Mouse (Mus musculus) left cerebral cortex, adult 8-10 months (tissue): ENCODE data around the gene Slc38a9. TPM values are rescaled to one million over a fixed set of nuclear protein-coding genes. Genes with fewer than 3 reads are reported as not detected.

Source experiments
- DNase-seq, 2 experiments: peaks; one replicate each; pipeline ENCODE4 v3.0.0; 2022; ENCODE audit warnings: low spot score in 2 of 2
- total RNA-seq, 4 experiments: library from RNA; stranded (reverse); gene quantifications; 2 replicates each; pipeline ENCODE4 v1.2.4; 2022

Gene Slc38a9
- total RNA-seq, 4 experiments from 2014 or later = 21.0 to 30.3 (median 26.1) TPM

DNA sequence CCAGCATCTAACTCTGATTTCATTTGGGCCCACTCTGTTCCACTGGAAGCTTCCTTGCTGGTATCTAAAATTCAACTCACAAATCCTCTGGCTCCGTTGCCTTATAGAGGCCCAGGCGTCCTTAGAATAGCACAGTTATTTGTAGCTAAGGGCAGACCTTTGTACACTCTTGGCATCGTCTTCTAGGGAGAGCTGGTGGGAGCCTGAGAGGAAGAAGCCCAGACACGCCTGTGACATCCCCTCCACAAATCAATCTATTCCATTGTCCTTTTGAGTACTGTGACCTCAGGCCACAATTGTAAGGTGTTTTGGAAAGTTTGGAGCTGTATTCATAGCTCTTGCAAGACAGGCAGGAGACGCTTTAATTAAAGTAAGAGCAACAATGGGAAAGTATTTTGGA, 104.0 kb downstream of the Slc38a9 start:
- no peak for DNase-seq

DNA sequence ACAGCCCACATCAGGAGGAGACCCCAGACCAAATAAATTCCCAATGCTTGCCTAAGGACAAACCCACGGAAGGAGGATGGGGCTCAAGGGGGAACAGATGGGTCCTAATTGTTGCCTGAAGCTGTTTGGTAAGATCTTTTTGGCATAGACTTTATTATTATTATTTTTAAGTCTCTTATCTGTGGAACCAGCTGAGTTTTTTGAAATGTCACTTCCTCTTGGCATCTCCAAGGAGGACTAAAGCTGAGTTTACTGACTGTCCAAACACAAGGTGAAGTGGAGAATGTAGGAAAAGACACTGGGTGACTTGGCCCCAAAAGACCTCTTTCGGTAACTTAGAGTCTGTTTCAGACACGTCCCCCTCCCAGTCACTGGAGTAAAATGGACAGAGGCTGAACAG, 105.1 kb downstream of the Slc38a9 start:
- DNase-seq = no peak

DNA sequence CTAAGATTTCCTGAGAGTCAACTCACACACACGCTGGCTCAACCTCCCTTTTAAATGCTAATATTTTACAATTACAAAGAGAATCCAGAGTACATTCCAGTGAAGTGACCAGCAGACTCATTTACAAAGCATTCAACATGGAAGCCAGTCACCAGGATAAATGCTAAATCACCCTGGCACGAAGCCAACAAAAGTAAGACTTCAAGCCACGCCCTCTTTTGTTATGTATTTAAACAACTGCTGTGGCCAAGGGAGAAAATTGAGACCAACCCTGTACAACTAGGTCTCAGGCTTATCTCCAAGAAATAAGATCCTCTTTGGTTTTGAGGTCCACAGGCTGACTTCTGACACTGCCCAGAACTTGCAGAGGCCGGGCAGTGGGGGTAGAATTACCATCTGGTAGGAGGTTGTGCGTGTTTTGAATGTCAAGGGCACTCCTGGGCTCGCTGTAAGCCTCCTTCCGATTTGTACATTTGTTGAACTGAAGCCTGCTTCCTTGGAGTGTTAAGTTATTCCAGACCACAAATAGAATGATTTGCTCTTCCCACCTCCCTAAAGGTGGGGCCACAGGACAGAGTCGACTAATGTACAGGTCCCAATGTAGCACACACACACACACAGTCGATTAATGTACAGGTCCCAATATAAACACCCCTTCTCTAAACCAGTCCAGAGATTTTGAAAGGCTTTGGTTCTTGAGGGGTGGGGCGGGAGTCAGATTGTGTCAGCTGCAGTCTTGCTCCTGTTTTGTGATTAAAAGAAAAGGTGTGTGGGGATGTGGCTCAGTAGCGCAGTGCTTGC, 110.2 kb downstream of the Slc38a9 start:
- no peak for DNase-seq

DNA sequence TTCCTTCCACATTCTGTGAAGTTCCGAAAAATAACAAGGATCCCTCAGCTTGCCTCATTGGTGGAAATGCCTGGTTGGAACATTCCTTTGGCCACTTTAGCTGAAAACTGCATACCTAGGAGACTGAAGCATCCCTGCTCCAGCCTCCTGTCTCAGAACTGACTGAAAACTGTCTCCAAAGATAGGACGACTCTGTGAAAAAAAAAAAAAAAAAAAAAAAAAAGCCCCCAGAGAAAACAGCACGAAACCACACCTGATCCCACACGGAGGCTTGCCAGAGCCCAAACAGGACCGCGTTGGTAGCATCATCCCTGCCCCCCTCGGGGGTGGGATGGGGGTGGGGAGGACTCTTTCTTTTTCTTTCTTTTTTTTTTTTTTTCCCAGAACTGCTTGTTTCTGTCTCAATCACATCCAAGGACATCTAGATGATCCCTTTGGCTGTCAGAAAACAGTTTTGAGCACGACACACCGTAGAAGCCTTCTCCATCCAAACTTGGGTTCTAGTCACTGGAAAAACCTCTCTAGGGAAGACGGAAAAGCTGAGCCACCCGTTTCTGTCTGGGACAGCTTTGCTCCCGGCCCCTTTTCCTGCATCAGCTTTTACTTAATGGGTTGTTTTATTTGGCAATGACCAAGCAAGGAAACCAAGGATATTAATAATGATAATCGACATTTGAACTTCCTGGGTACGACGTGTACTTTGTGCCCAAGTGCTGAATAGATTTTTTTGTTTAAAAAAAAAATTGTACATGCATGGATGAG, 111.1 kb downstream of the Slc38a9 start:
- no peak for DNase-seq

DNA sequence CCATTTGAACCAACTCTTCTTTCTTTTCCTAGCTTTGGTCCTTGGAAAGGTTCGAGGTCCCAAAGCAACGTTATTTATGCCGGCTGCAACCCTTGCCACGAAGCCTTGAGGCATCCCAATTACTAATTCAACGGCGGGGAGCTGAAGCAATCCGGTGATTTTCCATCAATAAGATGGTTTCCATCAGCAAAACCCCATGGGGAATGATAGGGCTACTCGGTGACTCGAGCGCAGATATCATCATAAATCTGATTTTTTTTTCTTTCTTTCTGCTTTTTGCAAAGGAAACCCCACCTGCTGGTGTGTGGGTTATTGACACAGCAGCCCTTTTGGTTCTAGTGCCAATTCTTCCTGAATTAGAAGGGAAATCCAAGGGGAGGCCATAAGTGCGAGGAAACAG, 111.7 kb downstream of the Slc38a9 start:
- no peak for DNase-seq

DNA sequence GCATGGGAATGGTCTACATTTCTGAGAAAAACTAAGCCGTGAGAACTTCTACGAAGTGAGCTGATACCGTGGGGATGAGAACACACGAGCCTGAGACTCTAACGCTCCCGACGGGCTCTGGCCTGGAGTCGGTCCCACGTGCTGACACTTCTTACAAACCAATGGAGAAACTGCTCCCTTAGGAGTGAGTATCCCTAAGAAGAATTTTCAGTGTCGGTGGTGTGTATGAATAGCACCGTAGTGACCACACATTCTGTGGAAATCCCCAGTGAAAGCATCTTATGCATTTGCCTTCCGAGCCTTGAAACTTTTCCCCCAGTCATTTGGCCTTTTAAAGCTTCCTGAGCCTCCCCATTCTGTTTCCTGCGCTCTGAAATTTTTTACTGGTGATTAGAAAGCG, 112.3 kb downstream of the Slc38a9 start:
- no peak for DNase-seq

DNA sequence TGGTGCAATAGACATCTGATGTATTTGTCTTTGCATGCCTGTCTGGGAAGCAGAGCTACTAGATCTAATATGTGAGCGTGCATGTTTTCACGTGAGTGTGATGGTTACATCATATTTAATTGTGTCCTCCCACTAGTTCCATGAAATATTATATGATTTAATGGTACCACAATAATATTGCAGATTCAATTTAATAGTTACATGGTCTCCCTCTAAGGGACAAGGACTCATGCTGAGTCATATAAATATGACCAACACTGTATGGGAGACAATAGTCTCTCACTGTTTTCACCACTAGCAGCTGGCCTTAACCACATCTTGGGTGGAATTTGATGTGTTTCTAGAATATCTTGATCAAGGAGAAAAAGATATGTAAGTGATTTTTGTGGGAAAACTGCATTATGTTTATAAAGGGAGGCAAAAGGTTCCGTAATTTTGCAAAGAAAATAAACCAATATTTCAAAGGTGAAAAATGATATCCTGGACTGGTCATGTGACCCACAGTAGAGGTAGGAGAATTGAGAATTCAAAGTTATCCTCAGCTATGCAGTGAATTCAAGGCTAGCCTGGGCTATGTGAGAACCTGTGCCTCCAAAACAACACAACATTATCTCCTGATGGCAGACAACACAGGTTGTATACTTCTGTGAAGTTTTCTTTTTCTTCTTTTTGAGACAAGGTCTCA, 113.6 kb downstream of the Slc38a9 start:
- DNase-seq = no peak

DNA sequence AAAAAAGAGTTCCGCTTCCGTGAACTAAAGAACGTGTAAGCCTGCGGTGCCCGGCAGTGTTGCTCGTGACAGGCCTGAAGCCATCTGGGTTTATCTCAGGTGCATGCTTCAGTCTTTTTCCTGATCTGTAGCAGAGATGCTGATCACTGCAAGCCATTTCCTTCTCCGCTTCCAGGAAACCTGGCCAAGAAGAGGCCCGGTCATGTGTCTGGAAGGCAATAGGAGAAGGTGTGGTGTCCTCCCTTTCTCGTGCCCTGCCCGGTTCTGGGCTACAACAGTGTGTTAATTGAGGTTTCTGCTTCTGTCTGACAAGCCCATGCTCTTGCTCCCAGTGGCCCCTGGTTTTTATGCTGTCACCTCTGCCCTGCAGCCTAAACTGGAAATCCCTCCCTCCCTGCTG, 115.3 kb downstream of the Slc38a9 start:
- DNase-seq = no peak

DNA sequence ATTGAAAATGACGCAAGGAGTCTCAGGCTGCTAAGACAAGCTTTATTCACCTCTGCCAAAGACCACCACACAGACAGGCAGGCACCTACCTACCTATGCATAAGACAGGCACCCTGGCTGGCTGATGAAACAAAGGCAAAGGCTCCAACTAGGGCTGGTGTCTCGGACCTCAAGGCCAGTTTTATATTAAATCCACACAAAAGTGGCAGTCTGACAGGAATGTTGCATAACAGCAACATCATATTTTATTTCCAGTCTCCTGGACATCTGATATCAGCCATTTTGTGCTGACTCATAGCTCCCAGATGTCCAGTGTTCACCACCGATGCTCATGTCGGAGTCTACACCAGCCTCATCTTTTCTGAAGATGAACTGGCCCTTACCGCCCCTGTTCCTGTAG, 117.9 kb downstream of the Slc38a9 start:
- DNase-seq = no peak

DNA sequence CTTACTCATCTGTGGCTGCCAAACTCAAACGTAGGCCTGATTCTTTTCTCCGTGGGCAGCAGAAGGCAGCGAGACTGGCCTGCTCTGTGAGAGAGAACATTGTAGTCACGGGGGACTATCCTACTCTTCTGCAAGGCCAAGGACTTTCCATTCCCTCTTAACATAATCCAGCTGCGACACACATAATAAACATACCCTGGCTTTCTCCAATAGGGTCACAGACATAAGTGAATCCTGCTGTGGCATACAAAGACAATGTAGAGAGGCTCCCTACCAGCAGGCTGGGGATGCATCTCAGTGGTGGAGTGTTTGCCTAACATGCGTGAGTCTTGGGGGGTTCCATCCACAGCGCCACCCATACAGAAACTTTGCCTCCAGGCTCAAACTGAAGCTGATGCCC, 124.8 kb downstream of the Slc38a9 start:
- DNase-seq = no peak

DNA sequence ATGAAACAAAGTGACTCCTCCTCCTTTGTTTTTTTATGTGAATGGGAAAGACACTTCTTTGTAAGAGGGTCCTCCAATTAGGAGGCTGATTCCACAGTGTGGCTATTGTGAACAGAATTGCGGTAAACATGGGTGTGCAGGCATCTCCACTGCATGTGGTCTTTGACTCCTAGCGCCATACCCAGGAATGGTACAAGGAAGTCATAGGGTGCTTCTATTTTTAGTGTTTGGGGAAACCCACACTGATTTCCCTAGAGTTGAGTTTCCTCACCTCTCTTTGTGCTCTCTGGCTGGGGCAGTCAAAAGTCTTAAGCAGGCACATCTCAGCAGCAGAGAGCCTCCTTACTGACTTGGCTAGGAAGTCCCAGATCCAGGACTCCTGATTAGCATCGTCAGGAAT, 125.6 kb downstream of the Slc38a9 start:
- DNase-seq = no peak

DNA sequence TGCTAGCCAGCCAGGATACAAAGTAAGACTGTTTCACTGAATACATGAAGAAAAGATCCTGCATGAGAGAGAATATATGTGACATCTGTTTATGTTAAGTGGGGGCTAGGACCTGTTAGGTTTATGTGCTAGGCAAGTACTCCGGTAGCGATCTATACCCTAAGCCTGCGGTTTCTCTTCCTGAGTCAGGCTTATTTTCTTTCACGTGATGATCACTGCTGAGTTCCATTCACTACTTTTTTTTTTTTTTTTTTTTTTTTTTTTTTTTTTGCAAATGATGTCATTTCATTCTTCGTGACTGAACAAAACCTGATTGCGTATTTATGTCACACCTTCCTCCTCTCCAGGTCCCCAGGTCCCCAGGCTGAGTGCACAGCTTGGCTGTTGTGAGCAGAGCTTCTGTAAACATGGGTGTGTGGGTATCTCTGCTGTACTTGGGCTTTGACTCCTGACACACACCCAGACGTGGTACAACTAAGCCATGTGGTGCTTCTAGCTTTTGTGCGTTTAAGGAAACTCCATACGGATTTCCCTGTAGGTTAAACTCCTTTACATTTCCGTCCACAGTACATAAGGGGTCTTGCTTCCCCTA, 126.5 kb downstream of the Slc38a9 start:
- no peak for DNase-seq

Other genes with a start within 250 kb of the Slc38a9 start
- 10 to 100 TPM; 86.9 to 95.9 (median 91.0) TPM for gene Il6st, start 196.7 kb upstream of the Slc38a9 start, total RNA-seq
- under 1 TPM in 3 of 4 experiments, not detected in 1; 0.13 to 0.81 (median 0.32) TPM for gene Il31ra, start 66.4 kb upstream of the Slc38a9 start, total RNA-seq
- 1 to 10 TPM; 1.3 to 1.9 (median 1.8) TPM for gene Ddx4, start 8.3 kb upstream of the Slc38a9 start, total RNA-seq
- gene Plpp1, start 140.0 kb downstream of the Slc38a9 start, total RNA-seq = 10 to 100 TPM; 28.5 to 32.2 (median 29.3) TPM